Mouse (Mus musculus): ENCODE measurements around the gene Col6a1.
"Not testable (repeated sequence)": the region's sequence is repeated elsewhere in the genome, so short reads cannot be mapped to it uniquely, and the experiment has no call there.

Col6a1 gene

DNA sequence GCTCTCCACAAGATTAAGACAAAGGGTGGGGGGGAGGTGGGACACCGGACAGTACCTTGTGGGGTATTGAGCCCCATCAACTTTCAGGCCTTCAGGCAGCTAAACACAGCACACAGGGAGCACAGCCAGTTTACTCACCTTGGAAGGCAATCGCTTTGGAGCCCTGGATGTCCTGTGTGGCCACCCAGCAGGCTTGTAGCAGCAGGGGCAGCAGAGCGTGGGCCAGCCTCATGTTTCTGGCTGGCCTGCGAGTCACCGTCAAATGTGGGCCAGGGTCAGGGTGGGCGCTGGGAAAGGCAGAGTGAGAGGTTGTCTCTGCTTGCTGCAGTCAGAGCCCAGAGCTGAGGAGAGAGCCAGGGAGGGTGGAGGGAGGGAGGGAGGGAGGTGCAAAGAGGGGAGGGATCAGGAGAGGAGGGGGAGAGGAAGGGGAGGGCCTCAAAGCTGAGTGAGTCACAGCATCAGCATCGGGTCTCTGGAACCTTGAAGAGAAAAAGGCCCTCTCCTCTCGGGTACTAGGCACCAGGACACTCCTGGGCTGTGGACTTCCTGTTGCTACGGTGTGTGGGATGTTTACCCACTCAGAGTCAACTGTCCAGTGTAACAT is at the start of gene Col6a1:
Gene Col6a1 (minus strand): TSS at position 487 of the 604 bp plus-strand sequence.
- no peak for DNase-seq (ENCODE audit: low spot score)

GRCm38 (mm10) chr10:76771624-76772023 is 45.7 kb upstream of the Col6a1 start:
- DNase-seq (ENCODE audit: low spot score): no peak

DNA sequence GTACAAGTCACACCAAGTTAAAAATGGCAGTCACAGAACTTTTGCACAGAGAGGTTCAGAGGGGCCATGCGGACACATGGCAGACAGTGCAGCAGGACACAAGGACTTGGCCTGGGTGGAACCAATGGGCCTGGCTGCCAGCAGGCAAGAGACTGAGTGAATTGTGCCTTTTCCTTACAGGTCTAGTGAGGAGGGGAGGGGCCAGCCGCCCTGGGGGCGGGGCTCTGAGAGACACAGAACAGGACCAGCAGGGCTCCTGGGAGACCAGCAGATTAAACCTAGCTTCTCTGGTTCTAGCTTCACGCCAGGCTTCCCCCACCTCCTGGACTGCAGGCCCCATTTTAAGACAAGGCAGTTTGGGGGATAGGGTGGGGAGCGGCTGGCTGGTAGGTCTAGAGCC is 45.1 kb upstream of the Col6a1 start:
- no peak for DNase-seq (ENCODE audit: low spot score)

- no peak for DNase-seq (ENCODE audit: low spot score)
Measured at GRCm38 (mm10) chr10:76769581-76769980, 43.6 kb upstream of the Col6a1 start.

- DNase-seq (ENCODE audit: low spot score): no peak
Measured at GRCm38 (mm10) chr10:76766196-76766595, 40.2 kb upstream of the Col6a1 start.

DNA sequence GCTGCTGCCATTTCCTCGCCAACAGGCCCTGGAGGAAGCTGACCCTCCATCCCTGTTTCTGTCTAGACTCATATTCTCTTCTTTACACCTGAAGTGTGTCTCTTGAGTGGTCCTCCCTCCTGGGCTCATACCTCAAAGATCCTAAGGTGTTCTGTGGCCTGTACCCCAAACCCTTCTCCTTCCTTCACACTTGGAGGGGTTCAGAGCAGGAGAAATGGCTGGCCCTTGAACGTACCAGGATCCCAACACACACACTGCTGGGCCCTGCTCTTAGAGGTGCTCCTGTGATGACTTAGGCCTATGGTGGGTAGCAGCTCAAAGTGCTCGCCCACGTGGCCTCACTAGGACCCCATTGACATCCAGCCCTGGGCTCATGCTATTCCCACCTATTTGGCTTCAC is 39.0 kb upstream of the Col6a1 start:
- DNase-seq (ENCODE audit: low spot score): no peak

DNA sequence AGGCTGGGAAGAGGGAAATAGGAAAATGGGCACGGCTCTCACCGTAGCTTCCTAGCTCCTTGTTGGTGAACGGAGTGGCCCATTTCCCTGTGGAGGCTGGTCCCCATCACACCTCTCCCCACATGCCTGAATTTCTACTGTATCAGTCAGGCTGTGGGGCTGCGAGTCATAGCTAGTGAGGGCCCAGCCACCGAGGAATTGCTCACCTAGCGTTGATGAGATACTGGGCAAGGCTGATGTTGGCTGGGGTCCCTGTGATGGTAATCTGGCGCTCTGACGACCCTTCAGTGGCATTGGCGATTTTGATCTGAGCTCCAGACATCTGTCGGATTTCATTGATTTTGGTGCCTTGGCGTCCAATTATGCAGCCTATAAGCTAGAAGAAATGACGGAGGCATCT is 37.0 kb upstream of the Col6a1 start:
- no peak for DNase-seq (ENCODE audit: low spot score)

DNA sequence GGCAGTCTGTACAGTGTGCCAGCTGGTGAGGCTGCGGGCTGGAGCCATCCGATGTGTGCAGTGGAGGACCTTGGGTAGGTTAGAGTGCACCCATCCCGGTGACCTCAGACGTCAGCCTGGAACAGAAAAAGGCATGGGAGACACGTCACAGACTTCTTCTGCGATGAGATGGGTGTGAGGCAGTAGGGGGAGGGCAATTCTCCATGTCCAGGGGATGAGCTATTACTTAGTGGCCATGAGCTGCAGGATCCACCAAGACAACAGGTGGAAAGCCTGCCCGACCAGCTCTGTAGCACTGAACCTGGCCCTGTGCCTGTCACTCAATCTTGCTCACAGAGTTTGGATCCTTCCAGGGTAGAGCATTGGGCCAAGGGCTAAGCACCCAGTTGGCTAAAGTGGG is 36.4 kb upstream of the Col6a1 start:
- no peak for DNase-seq (ENCODE audit: low spot score)

- no peak for DNase-seq (ENCODE audit: low spot score)
Measured at GRCm38 (mm10) chr10:76759878-76760277, 33.9 kb upstream of the Col6a1 start.

GRCm38 (mm10) chr10:76753640-76754039 is 27.7 kb upstream of the Col6a1 start:
- DNase-seq (ENCODE audit: low spot score): no peak

GRCm38 (mm10) chr10:76744267-76744666 is 18.3 kb upstream of the Col6a1 start:
- DNase-seq (ENCODE audit: low spot score): not testable (repeated sequence)

- no peak for DNase-seq (ENCODE audit: low spot score)
Measured at GRCm38 (mm10) chr10:76736764-76737163, 10.8 kb upstream of the Col6a1 start.

GRCm38 (mm10) chr10:76734979-76735378 is 9.0 kb upstream of the Col6a1 start:
- DNase-seq (ENCODE audit: low spot score): peak; percentile 21

DNA sequence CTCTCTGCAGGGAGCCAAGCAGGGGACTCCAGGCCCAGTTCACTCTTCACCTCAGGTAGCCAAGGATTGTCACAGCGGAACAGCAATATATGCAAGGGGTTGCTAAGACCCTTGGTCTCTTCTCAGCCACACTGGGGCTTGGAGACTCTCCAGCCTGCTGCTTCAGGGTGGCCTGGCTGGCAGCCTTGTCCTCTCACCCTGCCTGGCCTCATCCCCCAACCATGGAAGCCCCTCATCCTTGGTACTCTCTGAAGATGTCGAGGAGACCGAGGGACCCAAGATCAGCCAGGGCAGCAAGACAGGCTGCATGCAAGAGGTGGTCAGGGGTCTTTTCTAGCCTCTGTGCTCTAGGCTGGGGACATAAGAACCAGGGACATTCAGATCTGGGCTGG is 7.7 kb upstream of the Col6a1 start:
- DNase-seq (ENCODE audit: low spot score): no peak

- no peak for DNase-seq (ENCODE audit: low spot score)
Measured at GRCm38 (mm10) chr10:76732881-76733676, 7.1 kb upstream of the Col6a1 start.

DNA sequence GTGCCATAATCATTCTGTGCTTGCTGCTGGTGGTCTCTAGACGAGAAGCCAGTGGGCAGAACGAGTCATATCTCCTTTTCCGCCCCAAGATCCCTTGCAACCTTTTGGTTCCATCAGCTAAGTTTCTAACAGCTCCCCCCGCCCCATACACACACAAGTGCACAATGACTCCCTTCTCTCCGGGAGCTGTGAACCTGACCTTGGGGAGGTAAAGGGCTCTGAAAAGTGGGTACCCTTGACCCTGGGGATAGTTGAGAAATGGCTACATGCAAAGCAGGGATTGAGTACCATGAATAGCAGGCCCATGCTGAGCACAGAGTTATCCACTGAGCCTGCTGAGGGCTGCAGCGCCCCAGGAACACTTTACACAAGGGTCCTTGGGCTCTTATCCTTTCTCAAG is 6.4 kb upstream of the Col6a1 start:
- no peak for DNase-seq (ENCODE audit: low spot score)

- no peak for DNase-seq (ENCODE audit: low spot score)
Measured at GRCm38 (mm10) chr10:76731621-76732239, 5.8 kb upstream of the Col6a1 start.

DNA sequence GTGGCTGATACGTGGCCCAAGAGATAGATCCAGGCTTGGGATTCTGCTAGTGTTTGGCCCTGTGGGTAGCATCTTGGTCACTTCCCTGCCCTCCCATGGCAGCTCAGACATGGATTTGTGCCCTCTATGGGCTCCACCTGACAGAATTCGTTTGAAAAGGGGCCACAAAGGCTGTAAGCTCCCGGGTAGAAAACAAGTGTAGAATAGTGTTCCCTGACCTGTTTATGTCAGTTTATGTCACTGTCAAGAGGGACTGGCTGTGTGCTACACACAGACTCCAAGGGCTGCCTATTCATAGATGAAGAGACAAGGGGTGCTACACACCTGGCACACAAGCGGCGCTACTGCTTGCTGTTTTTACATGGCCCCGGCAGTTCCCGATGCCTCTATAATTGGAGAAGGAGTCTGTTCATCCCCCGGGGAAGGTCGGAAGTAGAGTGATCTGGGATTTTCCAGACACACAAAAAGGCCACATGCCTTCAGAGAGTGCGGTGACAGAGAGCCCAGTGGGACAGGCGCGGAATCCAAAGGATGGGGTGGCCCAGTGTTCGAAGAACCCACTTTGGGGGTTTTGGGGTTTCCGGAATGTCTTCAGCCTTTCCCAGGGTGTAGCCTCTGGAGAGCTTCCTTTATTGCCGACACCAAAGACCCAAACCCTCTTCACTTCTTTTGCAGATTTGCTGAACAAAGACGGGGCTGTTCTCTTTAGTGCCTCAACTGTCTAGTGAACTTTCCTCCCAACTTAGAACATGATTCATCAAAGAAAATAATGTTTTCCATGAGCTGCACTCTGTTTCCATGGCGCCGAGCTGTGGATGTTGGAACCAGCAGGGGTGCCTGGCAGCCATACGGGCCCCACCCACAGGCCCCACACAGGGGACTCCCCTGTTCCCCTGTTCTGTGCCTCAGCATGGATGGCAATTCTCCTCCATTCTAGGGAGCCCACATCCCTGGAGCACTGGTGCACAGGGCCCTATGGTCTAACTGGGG is 4.0 kb upstream of the Col6a1 start:
- no peak for DNase-seq (ENCODE audit: low spot score)

DNA sequence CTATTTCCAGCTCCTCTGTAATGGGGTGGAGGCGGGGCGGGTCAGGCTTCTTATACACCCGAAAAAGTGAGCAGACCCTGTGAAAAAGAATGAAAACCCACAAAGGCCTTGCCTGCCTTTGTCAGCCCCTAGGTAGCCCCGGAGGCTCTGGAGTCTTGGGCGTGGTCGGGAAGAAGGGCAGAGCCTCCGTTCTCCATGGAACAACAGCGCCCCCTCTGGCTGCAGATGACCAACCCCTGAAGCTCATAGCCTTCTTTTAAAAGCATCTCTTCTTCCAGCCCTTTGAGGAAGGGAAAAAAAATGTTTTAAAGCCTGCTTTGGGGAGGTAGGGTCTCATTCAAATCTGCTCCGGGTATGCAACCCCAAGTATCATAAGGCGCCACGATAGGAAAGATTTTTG is 2.4 kb upstream of the Col6a1 start:
- DNase-seq (ENCODE audit: low spot score): no peak

- no peak for DNase-seq (ENCODE audit: low spot score)
Measured at GRCm38 (mm10) chr10:76727301-76727700, 1.3 kb upstream of the Col6a1 start.

DNA sequence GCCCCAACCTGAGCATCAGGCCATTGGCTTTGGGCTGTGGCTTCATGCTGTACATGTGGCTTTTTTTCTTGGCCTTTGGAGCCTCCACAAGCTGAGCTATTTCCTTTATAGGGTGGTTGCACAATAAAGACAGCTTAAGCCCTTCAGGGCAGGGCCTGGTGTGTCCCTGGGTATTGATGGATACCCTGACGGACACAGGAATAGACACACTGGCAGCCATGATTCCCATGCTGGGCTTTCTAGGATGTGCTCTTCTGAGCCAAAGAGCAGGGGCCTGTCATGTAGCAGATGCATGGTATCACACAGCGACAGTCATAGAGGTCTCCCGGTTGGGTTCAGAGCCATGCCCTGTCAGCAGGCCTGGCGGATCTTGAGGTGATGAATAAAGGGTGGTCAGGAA is 898 bp upstream of the Col6a1 start:
- no peak for DNase-seq (ENCODE audit: low spot score)

DNA sequence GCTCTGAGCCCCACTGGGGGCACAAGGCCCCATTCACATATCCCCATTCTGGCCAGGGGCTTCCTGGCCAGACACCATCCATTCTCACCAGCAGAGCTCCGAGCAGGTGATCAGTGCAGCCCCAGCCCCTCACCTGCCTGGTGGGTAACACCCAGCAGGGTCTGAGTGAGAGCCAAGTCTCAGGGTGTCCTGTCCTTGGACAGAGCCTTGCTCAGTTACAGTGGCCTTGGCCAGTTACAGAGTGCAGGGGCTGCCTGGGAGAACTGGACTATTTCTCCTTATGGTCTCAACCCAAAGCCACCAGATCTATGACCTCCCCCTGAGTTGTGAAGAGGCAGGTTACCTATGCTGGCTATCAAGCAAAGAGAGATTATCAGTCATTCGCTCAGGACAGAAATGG is 871 bp downstream of the Col6a1 start:
- DNase-seq (ENCODE audit: low spot score): no peak
